Mouse (Mus musculus) megakaryocyte, adult 5-6 weeks (primary cell): Measurements from ENCODE around the gene Cep104. TPM values are rescaled to one million over a fixed set of nuclear protein-coding genes. Genes with fewer than 3 reads are reported as not detected.

Experiments used
- ATAC-seq: 2 replicates; pipeline ENCODE4 v1.8.0; 2016; ENCODE audit warnings: mild to moderate bottlenecking, inconsistent platforms; ENCODE audit not compliant: poor library complexity, severe bottlenecking
- total RNA-seq, 2 experiments: library from RNA; stranded (forward) in 1 of 2; stranded (reverse) in 1 of 2; fragments of 153-499, 151-499 nt in 1 of 2; fragments of 221-1000, 200-1000 nt in 1 of 2; gene quantifications; 2 replicates each; pipeline versions ENCODE4 v1.2.3 to v1.2.4; 2015 to 2017

Cep104 gene
- total RNA-seq, 2 experiments from 2014 or later = 4.0 to 5.3 TPM

DNA sequence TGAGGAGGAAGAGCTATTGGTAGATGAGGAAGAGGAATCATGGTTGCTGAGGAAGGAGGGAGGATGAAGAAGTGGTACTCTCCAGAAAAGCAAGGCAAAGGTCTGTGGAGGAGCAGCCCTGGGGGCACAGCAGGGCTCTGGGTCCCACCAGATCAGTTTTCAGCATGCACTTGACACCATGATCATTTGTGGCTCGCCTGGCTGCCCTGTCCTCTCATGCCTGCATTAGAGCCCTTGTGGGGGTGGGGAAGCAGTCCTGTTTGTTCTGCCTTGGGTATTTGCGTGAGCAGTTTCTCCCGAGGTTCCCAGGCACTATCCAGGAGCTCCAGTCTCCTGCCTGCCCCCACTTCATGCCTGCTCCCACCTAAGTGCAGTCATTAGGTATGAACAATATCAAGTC lies 62.1 kb downstream of the Cep104 start:
- ATAC-seq = no peak

DNA sequence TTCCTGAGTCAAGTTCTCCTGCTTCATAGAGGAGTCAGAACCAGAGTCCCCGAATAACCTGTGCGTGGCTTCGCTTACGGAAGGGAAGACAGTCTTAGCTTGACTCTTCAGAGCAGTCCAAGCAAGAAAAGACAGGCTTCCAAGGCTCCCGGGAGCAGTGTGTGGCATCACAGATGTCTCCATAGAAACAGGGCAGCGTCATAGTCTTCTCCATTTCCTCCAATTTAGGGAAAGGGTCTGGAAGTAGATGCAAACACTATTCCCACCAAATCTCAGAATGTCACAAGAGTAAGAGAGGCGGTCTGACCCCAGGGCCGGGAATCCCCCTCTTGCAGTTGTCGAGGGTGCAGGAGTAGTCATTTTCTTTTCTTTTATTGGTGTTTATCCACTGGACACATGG lies 67.6 kb downstream of the Cep104 start, which contains the start of gene Ccdc27:
Ccdc27 (minus strand) TSS at position 101 of the 400 bp plus-strand sequence.
- no peak for ATAC-seq

DNA sequence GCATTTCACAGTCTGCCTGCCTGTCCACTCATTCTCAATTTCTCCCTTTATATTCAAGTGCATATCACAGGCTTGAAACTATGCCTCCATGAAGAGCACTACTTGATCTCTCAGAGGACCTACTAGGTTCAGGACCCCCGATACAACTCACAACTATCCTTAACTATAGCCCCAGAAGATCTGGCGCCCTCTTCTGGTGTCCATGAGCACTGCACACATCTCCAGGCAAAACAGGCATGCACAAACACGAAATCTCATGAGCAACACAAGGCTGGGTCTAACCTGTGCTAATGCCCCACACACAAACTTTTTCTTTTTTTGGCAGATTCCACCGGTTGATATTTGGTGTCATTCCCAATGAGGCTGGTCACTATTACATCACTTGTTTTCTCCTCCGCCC lies 70.8 kb downstream of the Cep104 start:
- no peak for ATAC-seq

DNA sequence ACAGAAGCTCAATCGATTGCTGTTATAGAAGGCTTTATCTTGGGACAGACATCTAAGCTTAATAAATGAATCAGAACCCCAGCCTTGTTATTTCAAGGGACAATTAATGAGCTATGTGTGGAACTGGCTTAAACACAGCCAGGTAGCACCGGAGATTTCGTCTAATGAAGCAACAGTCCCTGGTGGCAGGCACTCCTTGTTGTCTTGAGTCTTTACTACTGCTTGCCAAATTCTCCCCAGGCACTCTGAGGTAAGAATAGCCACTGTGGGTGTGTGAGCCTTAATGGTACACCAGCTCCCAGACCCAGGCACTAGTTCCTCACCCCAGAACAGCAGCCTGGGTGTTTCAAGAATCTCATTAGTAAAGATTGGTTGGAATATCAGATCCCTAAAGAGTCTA lies 76.4 kb downstream of the Cep104 start:
- no peak for ATAC-seq

DNA sequence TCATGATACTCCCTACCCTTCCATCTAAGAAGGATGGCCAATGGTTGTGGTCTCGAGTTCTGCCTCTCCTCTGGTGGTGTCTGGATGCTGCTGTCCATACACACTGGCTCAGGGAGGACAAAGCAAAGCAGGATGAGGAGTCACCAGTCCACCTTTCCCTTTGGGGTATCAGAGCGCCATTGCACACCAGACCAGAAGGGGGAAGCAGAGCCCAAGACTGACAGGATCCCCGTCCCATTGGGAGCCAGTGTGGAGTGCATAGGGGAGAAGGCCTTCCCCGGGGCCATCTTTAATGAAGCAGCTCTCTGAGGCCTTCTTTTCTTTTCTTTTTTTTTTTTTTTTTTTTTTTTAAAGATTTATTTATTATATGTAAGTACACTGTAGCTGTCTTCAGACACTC lies 78.1 kb downstream of the Cep104 start:
- ATAC-seq = no peak

DNA sequence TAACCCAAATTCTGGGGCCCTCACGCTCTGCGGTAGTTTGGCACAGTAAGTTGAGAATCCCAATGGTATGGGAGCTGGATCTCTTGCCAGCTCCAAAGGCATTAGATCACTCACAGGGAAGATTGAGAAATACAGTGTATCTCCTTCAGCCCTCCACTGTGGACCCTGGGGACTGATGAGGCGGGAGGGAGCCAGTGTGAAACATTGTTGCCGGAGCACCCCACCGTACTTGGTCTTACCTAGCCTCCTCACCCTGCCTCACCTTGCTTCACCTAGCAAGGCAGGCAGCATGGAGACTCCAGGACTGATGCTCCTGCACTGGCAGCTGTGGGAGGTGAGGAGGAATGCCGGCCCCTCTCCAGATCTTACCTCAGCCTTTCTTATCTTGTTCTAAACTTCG lies 80.5 kb downstream of the Cep104 start:
- ATAC-seq = no peak

GRCm38 (mm10) chr4:154056046-154056445 lies 81.1 kb downstream of the Cep104 start:
- ATAC-seq = no peak

DNA sequence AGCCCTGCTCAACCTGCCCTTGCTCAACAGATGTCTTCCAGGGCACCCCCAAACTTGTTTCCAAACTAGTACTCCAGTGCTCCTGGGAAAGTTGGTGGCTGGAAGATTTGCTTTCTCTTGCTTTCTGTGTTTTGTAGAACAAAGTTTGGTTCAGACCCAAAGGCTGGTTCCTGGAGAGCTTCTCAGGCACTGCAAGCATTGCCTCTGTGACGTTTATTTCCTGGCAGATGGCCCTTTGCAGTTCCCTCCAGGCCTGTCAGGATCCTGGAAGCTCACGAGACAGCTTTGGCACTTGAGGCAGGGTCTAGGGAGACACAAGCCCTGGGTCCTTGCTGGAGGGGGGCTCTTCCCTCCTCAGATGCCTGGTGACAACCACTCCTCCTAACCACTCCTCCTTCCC lies 81.7 kb downstream of the Cep104 start:
- ATAC-seq = no peak

- ATAC-seq = no peak
Observed at GRCm38 (mm10) chr4:154057696-154058095, 82.7 kb downstream of the Cep104 start.

Other genes with a start within 250 kb of the Cep104 start
- gene A430005L14Rik, start 18.0 kb upstream of the Cep104 start, total RNA-seq (2015) = 38.8 and 52.5 TPM in 2 replicates
- 35.3 and 35.9 TPM in 2 replicates for gene A430005L14Rik, start 18.0 kb upstream of the Cep104 start, total RNA-seq (2017)
- 6.7 and 8.4 TPM in 2 replicates for gene Dffb, start 68 bp upstream of the Cep104 start, total RNA-seq (2015)
- gene Dffb, start 68 bp upstream of the Cep104 start, total RNA-seq (2017) = 8.6 and 13.8 TPM in 2 replicates
- gene Lrrc47, start 36.5 kb downstream of the Cep104 start, total RNA-seq (2015) = 7.0 and 11.4 TPM in 2 replicates
- 11.3 and 21.1 TPM in 2 replicates for gene Lrrc47, start 36.5 kb downstream of the Cep104 start, total RNA-seq (2017)
- gene Smim1, start 51.0 kb downstream of the Cep104 start, total RNA-seq (2015) = 0.62 and 1.9 TPM in 2 replicates
- 0.26 and 1.3 TPM in 2 replicates for gene Smim1, start 51.0 kb downstream of the Cep104 start, total RNA-seq (2017)
- not detected in 2 replicates for gene Ccdc27, start 67.5 kb downstream of the Cep104 start, total RNA-seq (2015)
- gene Ccdc27, start 67.5 kb downstream of the Cep104 start, total RNA-seq (2017) = not detected in 2 replicates
- not detected in 2 replicates for gene Trp73, start 165.0 kb downstream of the Cep104 start, total RNA-seq (2015)
- not detected in 2 replicates for gene Trp73, start 165.0 kb downstream of the Cep104 start, total RNA-seq (2017)
- 9.6 and 9.8 TPM in 2 replicates for gene Wrap73, start 167.2 kb downstream of the Cep104 start, total RNA-seq (2015)
- 3.6 and 5.3 TPM in 2 replicates for gene Wrap73, start 167.2 kb downstream of the Cep104 start, total RNA-seq (2017)
- gene Tprgl, start 185.5 kb downstream of the Cep104 start, total RNA-seq (2015) = 75.5 and 90.9 TPM in 2 replicates
- gene Tprgl, start 185.5 kb downstream of the Cep104 start, total RNA-seq (2017) = 52.4 and 57.3 TPM in 2 replicates
- gene Megf6, start 195.5 kb downstream of the Cep104 start, total RNA-seq (2015) = not detected in 2 replicates
- gene Megf6, start 195.5 kb downstream of the Cep104 start, total RNA-seq (2017) = 0.04 TPM in 1 of 2 replicates, not detected in the other